Mouse (Mus musculus): ENCODE results near the gene Strc. TPM values are rescaled to one million over a fixed set of nuclear protein-coding genes. Genes with fewer than 3 reads are reported as not detected.

The Strc gene
- polyA plus RNA-seq, 1 experiment = 0.05 TPM

GRCm38 (mm10) chr2:121358381-121358780 lies 28.6 kb downstream of the Strc start:
- Histone ChIP-seq H3K4me1 (ENCODE audit: control insufficient read depth, insufficient read depth, insufficient read length) (peaks cover 5% of the 10 kb centered on the region; the same call in 1 of the 2 replicates), H3K27ac (ENCODE audit: insufficient read depth, low read length) (no peak overlapping the region), H3K36me3 (ENCODE audit: control insufficient read depth, insufficient read depth, low read length) (no peaks in the 10 kb centered on the region), H3K27me3 (ENCODE audit: control insufficient read depth, insufficient read depth, low read length) (peaks cover 13% of the 10 kb centered on the region), H3K4me3 (ENCODE audit: extremely low read depth, insufficient read depth, insufficient read length) (no peak overlapping the region)
- DNase-seq (ENCODE audit: low read depth in 1 of 2, low spot score in 2 of 2) = peak in 1 of 2 experiments; percentile 39
- 5% methylated on average over 16 of the region's 16 CpGs for WGBS
- no peak for TF ChIP-seq POLR2A (IDR thresholded peaks at IDR 0.05; ENCODE audit: low read depth, low read length)
- no peak for TF ChIP-seq CTCF (IDR thresholded peaks at IDR 0.05; ENCODE audit: extremely low read depth, insufficient read depth, insufficient read length, insufficient replicate concordance)

GRCm38 (mm10) chr2:121357961-121358360 lies 29.0 kb downstream of the Strc start:
- Histone ChIP-seq H3K27ac (ENCODE audit: insufficient read depth, low read length) (no peak overlapping the region), H3K36me3 (ENCODE audit: control insufficient read depth, insufficient read depth, low read length) (no peaks in the 10 kb centered on the region), H3K4me3 (ENCODE audit: extremely low read depth, insufficient read depth, insufficient read length) (no peak overlapping the region), H3K4me1 (ENCODE audit: control insufficient read depth, insufficient read depth, insufficient read length) (peaks cover 5% of the 10 kb centered on the region; the same call in 1 of the 2 replicates), H3K27me3 (ENCODE audit: control insufficient read depth, insufficient read depth, low read length) (peaks cover 13% of the 10 kb centered on the region)
- 2% methylated on average over 4 of the region's 4 CpGs for WGBS
- TF ChIP-seq CTCF (IDR thresholded peaks at IDR 0.05; ENCODE audit: extremely low read depth, insufficient read depth, insufficient read length, insufficient replicate concordance) (no peak), POLR2A (IDR thresholded peaks at IDR 0.05; ENCODE audit: low read depth, low read length) (no peak)
- DNase-seq (ENCODE audit: low read depth in 1 of 2, low spot score in 2 of 2) = no peak

GRCm38 (mm10) chr2:121357494-121357893 lies 29.5 kb downstream of the Strc start, which contains the start of gene Ckmt1:
Gene Ckmt1, plus strand, starts transcription at chr2:121357714.
- TF ChIP-seq POLR2A (IDR thresholded peaks at IDR 0.05; ENCODE audit: low read depth, low read length) = no peak
- TF ChIP-seq CTCF (IDR thresholded peaks at IDR 0.05; ENCODE audit: extremely low read depth, insufficient read depth, insufficient read length, insufficient replicate concordance) = no peak
- 53% methylated on average over 5 of the region's 5 CpGs for WGBS
- H3K4me1 ChIP-seq (ENCODE audit: control insufficient read depth, insufficient read depth, insufficient read length) = peaks cover 5% of the 10 kb centered on the region; the same call in 1 of the 2 replicates
- DNase-seq (ENCODE audit: low read depth in 1 of 2, low spot score in 2 of 2) = no peak
- H3K36me3 ChIP-seq (ENCODE audit: control insufficient read depth, insufficient read depth, low read length) = no peaks in the 10 kb centered on the region
- H3K27me3 ChIP-seq (ENCODE audit: control insufficient read depth, insufficient read depth, low read length) = peaks cover 13% of the 10 kb centered on the region
- no peak within 1 kb of the TSS for H3K27ac ChIP-seq (ENCODE audit: insufficient read depth, low read length)
- no peak within 1 kb of the TSS for H3K4me3 ChIP-seq (ENCODE audit: extremely low read depth, insufficient read depth, insufficient read length)

- under 1% methylated on average over 58 of the region's 58 CpGs for WGBS
- H3K27ac ChIP-seq (ENCODE audit: insufficient read depth, low read length) = no peak within 1 kb of the TSS
- no peaks in the 10 kb centered on the region for H3K36me3 ChIP-seq (ENCODE audit: control insufficient read depth, insufficient read depth, low read length)
- H3K4me1 ChIP-seq (ENCODE audit: control insufficient read depth, insufficient read depth, insufficient read length) = peaks cover 5% of the 10 kb centered on the region; the same call in 1 of the 2 replicates
- peak within 1 kb of the TSS; percentile 80 for H3K4me3 ChIP-seq (ENCODE audit: extremely low read depth, insufficient read depth, insufficient read length)
- peaks cover 13% of the 10 kb centered on the region for H3K27me3 ChIP-seq (ENCODE audit: control insufficient read depth, insufficient read depth, low read length)
- no peak for TF ChIP-seq POLR2A (IDR thresholded peaks at IDR 0.05; ENCODE audit: low read depth, low read length)
- peak; percentile 90 for TF ChIP-seq CTCF (IDR thresholded peaks at IDR 0.05; ENCODE audit: extremely low read depth, insufficient read depth, insufficient read length, insufficient replicate concordance)
- peak; percentile 83 to 97 for DNase-seq (ENCODE audit: low read depth in 1 of 2, low spot score in 2 of 2)
Measured at GRCm38 (mm10) chr2:121354820-121355592, 32.0 kb downstream of the Strc start, which contains the start of gene Ppip5k1. Gene Ppip5k1, minus strand, starts transcription at chr2:121355396.

DNA sequence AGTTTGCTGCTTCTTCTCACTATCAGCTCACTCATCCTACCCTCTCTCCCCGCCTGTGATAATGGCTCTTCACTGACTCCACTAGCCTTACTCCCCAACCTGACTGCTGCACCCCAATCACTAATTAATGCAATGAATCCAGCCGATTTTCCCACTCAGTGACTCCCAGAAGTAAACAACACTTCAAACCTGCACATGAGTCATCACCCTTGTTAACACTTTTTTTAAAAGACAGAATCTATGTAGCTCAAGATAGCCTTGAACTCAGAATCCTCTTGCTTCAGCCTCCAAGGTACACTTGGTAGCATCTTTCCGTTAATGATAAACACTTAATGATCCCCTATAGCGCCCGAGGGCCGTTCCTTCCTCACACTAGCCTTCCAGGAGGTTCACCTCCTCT lies 32.6 kb downstream of the Strc start:
- H3K27me3 ChIP-seq (ENCODE audit: control insufficient read depth, insufficient read depth, low read length) = peaks cover 12% of the 10 kb centered on the region
- no peak overlapping the region for H3K27ac ChIP-seq (ENCODE audit: insufficient read depth, low read length)
- 4% methylated on average over 6 of the region's 6 CpGs for WGBS
- no peak for DNase-seq (ENCODE audit: low read depth in 1 of 2, low spot score in 2 of 2)
- peak overlapping the region; percentile 80; the same call in 1 of the 2 replicates for H3K4me3 ChIP-seq (ENCODE audit: extremely low read depth, insufficient read depth, insufficient read length)
- no peaks in the 10 kb centered on the region for H3K36me3 ChIP-seq (ENCODE audit: control insufficient read depth, insufficient read depth, low read length)
- peaks cover 5% of the 10 kb centered on the region; the same call in 1 of the 2 replicates for H3K4me1 ChIP-seq (ENCODE audit: control insufficient read depth, insufficient read depth, insufficient read length)
- TF ChIP-seq CTCF (IDR thresholded peaks at IDR 0.05; ENCODE audit: extremely low read depth, insufficient read depth, insufficient read length, insufficient replicate concordance) = no peak
- TF ChIP-seq POLR2A (IDR thresholded peaks at IDR 0.05; ENCODE audit: low read depth, low read length) = no peak

GRCm38 (mm10) chr2:121353156-121353555 lies 33.8 kb downstream of the Strc start:
- 78% methylated on average over 8 of the region's 8 CpGs for WGBS
- Histone ChIP-seq H3K4me1 (ENCODE audit: control insufficient read depth, insufficient read depth, insufficient read length) (no peaks in the 10 kb centered on the region), H3K27ac (ENCODE audit: insufficient read depth, low read length) (no peak overlapping the region), H3K27me3 (ENCODE audit: control insufficient read depth, insufficient read depth, low read length) (peaks cover 4% of the 10 kb centered on the region; the same call in 1 of the 2 replicates), H3K4me3 (ENCODE audit: extremely low read depth, insufficient read depth, insufficient read length) (no peak overlapping the region), H3K36me3 (ENCODE audit: control insufficient read depth, insufficient read depth, low read length) (no peaks in the 10 kb centered on the region)
- DNase-seq (ENCODE audit: low read depth in 1 of 2, low spot score in 2 of 2) = no peak
- no peak for TF ChIP-seq POLR2A (IDR thresholded peaks at IDR 0.05; ENCODE audit: low read depth, low read length)
- TF ChIP-seq CTCF (IDR thresholded peaks at IDR 0.05; ENCODE audit: extremely low read depth, insufficient read depth, insufficient read length, insufficient replicate concordance) = no peak

DNA sequence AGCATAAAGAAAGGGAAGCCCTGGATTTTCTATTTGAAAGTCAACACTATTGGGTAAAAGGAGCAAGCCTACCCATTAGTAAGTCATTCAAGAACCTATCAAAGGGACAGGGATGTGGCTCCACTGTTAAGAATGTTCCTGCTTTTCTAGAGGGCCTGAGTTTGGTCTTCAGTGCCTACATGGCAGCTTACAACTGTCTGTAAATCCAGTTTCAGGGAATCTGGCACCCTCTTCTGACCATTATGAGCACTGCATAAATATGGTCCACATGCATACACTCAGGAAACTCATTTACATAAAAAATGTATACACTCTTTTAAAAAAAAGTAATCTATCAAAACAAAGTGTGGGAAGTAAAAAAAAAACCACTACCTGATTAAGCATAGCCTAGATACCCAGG lies 47.9 kb downstream of the Strc start:
- TF ChIP-seq POLR2A (IDR thresholded peaks at IDR 0.05; ENCODE audit: low read depth, low read length) (no peak), CTCF (IDR thresholded peaks at IDR 0.05; ENCODE audit: extremely low read depth, insufficient read depth, insufficient read length, insufficient replicate concordance) (no peak)
- Histone ChIP-seq H3K4me3 (ENCODE audit: extremely low read depth, insufficient read depth, insufficient read length) (no peak overlapping the region), H3K27ac (ENCODE audit: insufficient read depth, low read length) (no peak overlapping the region), H3K36me3 (ENCODE audit: control insufficient read depth, insufficient read depth, low read length) (peaks cover 2% of the 10 kb centered on the region; the same call in 1 of the 2 replicates), H3K4me1 (ENCODE audit: control insufficient read depth, insufficient read depth, insufficient read length) (no peaks in the 10 kb centered on the region), H3K27me3 (ENCODE audit: control insufficient read depth, insufficient read depth, low read length) (no peaks in the 10 kb centered on the region)
- DNase-seq (ENCODE audit: low read depth in 1 of 2, low spot score in 2 of 2) = no peak
